Mouse (Mus musculus): ENCODE results near the gene Ahcyl2.
"Not testable (repeated sequence)": the region's sequence is repeated elsewhere in the genome, so short reads cannot be mapped to it uniquely, and the experiment has no call there.

Ahcyl2 gene

DNA sequence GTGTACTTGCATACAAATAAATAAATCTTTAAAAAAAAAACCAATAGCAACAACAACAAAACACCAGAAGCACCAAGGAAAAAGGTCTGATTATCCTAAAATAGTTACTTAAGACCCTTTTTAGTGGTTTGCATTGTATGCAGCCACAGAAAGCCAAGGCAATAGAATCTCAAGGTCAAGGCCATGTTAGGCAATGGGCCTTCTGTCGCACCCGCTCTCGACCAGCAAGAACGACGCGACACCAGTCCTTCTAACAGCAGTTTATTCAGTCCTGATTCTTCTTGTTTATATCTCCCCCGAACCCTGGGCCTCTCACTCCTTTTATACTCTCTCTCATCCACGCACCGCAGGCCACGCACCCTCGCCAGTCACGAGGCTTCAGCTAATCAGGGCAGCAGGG lies 48.6 kb downstream of the Ahcyl2 start:
- not testable (repeated sequence) for DNase-seq

DNA sequence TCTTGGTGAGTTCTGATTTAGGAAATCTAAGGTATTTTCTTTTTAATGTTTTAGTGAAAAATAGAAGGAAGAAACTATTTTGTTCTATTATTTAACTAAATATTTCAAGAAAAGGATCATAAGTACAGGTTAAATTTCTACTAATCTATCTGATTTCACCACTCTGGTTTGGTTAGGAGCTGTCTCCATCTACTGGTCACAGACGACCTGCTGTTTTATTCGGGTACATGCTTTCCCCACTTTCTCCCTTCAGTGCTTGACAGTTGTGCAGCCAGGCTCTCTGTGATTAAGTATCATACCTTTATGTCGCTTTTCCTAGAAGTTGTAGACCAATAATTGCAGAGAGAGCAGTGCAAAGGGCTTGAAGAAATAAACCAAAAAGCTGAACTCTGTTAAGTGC lies 51.5 kb downstream of the Ahcyl2 start:
- DNase-seq = peak; percentile 54

DNA sequence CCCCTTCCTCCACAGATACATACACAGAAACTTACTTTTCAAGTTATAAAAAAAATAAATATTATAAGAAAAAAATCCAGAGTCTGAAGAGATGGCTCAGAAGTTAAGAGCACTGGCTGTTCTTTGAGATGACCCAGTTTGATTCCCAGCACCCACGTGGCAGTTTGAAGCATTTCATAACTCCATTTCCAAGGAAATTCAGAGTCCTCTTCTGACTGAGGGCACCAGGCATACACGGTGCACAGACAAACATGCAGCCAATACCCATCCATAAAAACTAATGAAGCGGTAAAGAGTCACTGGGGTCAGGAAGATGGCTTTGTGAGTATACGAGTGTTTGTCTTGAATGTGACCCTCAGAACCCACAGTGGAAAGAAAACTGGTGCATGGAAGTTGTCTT lies 52.5 kb downstream of the Ahcyl2 start:
- DNase-seq = no peak

DNA sequence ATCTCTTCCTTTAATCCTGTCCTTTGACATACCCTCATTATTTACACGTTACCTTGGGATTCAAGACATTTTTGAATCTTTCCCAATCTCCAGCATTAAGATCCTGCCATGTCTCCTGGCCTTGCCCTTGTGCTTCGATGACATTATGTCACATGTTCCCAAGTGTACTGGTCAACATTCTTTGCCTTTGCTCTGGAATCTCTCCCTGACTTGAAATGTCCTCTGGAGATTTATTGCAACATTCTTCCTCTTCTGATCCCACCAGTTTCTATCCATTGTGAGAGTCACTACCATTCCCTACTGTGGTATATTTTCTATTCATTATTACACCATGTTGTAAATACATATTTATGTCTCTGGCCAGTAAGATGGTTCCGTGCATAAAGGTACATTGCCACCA lies 53.1 kb downstream of the Ahcyl2 start:
- no peak for DNase-seq

DNA sequence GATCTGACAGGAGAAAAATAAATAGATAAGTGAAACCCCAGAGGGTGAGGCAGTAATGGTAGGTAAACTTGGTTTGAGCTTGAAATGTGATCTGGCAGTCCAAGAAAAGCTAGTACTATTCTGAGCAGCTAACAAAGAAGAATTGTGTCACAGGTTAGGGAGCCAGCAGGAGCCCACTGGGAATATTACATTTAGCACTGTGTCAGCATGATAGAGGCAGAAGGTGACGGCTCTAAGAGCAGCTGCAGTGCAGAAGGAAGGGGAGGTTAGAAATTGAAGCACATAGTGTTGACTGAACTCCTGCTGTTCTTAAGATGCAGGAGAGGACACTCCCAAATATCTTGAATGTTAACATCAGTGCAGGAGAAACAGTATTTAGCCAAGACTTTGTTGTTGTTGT lies 54.0 kb downstream of the Ahcyl2 start:
- DNase-seq = no peak

DNA sequence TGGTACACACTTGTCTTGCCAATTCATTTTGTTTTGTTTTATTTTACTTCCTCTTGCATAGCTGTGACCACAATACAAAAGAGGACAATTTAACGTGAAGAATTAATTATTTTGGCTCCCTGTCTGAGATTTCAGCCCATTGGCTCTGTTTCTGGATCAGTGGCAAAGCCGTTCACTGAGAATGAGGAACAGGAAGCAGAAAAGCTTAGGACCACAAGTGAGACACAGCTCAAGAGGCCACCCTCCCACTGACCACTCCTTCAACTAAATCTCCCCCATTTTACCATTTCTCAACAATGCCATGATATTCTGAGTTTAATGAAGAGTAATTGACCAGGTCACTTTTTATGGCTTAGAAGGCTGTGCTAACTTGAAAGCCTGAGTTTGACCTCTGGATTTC lies 57.5 kb downstream of the Ahcyl2 start:
- DNase-seq = no peak

DNA sequence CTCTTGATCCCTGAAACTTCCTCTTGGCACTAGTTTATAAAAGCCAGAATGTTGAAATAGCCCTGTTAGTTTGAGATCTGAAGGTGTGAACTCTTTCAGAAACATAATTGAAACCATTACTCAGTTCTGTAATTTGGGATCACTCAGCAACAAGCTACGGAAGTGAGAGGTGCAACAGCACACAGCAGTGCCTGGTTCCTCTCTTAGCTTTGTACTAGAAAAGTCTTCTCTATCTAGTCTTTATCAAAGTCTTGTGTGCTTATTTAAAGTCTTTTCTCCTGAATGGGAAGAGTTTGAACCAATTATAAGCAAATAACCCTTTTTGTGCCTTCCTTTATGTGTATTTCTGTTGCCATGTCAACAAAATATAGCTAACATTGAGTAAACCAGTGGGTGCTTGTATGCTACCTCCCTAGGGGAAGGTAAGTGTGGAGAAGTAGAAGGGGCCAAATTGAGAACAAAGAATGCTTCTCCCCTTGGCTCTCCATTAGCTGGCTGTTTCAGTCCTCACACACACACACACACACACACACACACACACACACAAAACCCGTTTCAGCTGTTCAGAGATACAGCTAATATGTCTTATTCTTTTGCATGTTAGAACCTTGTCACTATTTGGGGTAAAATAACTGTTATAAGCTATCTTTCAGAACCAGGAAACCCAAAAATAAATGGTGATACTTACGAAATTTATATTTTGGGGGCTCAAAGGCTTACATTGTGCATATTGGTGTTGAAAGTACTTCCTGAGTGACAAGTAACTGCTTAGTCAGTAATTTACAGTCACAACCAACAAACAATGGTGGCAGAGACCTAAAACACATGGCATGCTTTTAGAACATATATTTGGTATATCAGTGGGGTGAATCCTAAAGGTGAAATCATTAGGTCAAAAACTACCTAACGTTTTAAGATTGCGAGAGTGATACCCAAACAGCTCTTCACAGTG lies 59.8 kb downstream of the Ahcyl2 start:
- DNase-seq = no peak

DNA sequence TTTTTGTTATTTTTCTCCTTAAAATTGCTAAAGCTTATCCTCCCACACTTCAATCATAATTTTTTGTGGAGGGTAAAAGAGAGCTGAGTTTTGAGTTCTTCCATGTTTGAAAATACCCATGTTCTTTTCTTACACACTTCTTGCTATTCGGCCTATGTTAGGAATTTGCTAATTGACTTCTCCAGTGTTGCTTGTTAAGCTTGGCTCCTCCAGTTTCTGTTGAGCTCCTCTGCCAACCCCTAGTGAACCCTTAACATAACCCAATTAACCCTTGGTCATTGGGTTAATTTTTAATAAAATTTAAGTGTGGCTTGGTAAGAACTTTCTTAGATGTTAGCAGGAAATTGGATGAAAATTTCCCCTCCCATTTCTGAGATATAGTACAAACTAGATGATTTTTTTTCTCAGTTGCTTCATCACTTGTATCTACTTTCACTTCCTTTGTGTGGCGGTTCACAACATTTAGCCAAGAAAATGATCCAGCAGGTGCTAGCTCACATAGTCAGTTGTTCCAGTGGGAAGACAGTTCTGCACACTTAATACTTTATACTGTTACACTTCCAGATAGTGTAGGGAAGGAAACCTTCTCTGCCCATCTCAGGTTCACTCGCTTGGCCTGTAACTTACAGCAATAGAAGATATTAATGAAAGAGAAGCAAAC lies 60.9 kb downstream of the Ahcyl2 start:
- no peak for DNase-seq

DNA sequence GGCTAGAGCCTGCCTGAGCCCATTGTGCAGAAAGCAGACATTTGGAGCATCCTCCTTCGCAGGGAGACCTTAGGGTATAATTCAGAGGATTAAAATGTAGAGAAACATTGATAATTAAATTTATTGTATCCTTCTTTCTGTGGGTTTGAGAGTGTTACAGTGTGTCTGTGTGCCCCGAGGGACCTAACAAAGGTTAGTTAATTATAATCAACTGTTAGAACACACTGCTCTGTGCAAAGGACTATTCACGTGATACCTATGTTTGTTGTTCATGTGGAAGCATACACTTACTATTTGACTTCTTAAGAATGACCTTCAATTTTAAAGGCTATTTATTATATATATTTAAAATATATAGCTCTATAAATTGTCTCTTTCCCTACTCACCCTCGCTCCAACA lies 64.5 kb downstream of the Ahcyl2 start:
- DNase-seq = no peak

DNA sequence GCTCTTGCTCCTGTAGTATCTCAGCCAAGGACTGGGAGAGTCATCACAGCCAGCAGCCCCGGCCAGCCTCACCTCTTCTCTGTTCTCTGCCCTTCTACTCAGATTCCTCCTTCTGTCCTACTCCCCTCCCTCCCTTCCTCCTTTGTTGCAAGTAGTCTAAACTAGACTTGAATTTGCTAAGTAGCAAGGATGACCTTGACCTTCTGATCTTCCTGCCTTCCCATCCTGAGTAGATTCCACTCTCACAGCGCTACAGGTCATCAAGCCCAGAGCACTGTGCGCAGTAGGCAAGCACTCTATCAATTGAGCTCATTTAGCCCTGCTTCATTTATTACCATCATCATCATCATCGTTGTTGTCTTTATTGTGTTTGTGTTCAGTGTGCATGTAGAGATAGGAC lies 65.3 kb downstream of the Ahcyl2 start:
- no peak for DNase-seq

DNA sequence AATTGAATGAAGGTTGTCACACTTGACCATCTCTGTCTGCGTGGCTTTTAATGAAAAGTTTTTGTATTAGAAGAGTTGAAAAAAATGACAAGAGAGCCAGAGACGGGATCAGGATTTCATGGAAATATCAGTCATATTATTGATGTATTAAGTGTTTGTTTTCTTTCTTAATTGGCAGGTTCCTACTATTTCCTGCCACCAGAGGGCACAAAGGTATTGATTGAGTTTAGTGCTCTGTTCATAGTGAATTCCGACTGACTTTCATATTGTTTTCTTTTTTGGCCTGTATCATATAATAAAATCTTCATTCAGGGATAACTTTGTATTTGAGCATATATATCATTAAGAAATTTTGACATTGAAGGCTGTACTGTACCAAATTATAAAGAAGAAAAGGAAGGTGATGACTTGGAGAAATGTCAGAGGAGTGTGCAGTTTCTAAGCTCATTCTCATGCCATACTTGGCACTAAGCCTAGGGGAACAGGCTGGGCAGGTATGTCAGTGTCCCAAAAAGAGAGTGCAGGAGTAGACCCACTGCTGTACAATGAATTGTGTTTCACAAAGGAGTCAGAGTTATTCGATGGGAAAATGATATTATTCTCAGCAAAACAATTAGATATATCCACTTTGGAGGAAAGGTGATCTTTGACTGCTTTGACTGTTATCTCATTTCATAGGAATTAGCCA lies 65.9 kb downstream of the Ahcyl2 start:
- peak; percentile 40 for DNase-seq

DNA sequence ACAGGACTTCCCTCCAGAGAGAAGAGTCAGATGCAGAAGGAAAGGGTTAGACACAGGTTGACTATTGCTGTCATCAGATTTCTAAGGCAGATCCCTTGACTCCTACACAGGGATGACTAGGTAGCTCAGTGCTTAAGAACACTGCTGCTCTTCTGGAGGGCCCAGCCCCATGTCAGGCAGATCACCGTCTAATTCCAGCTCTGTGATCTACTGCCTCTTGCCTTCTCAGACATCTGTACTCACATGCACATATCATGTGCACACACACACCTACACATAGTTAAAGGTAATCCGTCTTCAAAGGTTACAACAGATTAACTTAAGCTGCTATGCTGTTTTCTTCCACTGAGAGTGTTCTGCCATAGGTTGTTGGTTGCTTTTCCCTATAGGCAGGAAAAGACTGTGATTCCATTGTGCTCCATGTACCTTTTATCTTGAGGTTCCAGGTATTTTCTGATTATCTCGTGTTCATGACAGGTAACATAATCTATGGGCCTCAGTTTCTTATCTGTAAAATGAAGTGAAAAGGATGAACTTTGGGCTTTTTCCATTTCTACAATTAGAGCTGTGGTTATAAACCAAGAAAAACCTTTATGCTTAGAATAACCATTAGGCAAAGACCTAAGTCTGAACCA lies 67.8 kb downstream of the Ahcyl2 start:
- DNase-seq = no peak

DNA sequence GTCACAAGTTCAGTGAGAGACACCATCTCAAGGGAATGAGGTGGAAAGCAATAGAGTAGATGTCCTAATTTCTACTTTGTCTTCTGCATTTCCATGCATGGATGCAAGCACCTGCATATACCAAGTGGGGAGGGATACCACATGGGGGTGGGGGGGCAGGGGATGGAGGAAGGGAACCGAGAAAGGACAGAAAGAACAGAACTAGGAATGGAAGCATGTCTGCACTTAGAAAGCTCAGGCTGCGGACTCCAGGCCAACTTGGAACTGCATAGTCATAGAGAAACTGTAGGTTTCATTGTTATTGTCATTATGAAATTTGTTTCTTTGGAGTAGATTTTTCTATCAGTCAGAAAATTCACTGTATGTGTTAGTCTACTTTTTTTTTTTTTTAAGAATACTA lies 69.8 kb downstream of the Ahcyl2 start:
- DNase-seq = no peak

DNA sequence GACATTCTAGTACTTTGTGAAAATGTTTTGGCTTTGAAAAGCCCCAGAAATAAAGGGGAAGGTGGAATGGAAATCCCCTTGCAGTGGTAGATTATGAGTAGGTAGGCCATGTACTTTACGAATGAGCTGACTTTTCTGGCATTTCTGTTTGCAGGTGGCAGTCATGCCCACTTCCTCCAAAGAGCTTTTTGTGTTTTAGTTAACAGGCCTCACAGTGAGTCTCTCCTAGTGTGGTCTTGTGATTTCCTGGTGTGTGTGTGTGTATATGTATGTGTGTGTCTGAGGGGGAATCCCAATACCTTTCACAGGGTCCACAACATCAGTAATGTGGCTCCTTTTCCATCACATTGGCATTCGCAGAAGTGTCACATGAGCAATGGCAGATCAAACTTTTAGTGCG lies 70.7 kb downstream of the Ahcyl2 start:
- no peak for DNase-seq

DNA sequence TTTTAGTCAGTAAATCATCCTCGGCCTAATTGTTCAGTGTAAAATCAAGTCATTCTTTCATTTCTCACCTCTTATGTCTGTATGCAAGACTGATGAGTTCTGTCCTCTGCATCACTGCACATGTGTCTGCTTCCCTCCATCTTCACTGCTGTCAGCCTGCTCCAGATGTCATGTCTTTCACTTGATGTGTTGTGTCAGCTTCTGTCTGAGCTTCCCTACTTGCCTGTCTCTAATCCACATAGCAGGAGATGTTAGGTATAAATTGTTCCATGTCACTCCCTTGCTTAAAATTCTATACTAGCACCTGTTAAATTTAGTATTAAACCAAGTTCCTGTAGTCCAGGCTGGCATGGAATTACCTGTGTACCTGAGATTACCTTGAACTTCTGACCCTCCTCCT lies 72.2 kb downstream of the Ahcyl2 start:
- DNase-seq = no peak

DNA sequence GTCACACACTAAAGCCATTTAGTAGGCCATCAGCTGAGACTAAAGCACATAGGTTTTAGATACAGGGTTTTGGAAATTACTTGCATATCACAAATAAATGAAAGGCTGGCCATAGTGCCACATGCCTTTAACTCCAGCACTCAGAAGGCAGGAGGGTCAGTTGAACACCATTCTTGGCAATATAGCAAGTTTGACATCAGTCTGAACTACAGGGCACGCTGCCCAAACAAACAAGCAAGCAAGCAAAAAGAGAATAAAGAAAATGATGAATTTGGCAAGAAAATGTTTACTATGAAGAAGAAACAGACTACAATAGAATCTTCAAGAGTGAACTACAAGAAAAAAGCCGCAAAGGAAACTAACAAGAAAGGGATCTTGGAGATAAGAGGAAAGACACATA lies 73.7 kb downstream of the Ahcyl2 start:
- peak; percentile 47 for DNase-seq

DNA sequence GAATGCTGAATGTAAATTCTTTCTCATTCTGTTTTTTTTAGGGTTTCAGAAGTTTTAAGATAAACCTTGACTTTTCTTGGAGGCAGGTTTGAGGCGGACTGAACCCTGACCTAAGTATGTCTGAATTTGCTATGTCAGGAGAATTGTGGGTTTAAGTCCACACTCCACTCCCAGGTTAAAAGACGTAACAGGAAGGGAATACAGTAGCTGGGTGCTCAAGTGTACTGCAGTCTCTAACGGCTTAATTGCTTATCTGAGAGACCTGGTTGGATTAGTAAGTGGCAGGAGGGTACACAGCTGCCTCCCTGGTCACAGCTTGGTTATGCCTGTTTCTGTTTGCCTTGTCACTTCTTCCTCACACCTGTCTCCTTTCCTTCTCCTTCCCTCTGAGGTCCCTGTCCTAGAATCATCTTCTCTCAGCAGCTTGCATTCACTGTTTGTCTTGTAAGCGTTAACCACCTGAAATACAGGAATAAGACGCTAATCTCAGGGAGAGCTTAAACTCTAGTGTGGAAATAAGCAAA lies 79.9 kb downstream of the Ahcyl2 start:
- no peak for DNase-seq

DNA sequence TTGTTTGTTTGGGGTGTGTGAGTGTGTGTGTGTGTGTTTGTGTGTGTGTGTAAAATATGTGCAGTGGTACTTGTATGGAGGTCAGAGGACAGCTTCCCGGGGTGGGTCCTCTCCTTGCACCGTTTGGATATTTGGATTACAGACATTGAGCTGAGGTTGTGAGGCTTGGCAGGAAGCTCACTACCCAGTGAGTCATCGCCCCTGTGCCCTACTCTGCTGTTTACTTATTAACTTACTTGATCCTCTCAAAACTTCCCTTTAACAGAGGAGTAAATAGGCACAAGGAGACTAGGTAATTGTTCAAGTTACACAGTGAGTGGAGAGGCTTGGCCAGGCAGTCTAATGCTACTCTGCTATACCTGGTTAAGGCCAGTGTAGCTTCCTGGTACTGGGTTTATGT lies 81.0 kb downstream of the Ahcyl2 start:
- DNase-seq = peak; percentile 55

DNA sequence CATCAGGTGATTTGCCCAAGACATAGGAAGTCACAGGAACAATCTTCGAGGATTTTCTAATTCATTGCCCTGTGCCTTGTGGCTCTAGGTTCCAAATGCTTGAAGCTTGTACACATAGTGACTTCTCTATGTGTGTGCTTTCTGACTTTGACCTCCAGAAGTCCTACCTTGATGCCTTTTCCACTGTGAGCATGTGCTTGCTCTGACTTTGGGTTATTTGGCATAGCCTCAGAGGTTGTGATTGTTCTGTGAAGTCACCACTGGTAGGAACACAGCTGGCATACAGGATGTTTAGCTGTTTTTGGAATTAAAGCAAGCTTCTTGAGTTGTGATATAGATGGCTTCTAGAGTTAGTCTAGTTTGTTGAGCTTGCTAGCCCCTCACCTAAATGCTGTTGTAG lies 82.3 kb downstream of the Ahcyl2 start:
- DNase-seq = no peak

DNA sequence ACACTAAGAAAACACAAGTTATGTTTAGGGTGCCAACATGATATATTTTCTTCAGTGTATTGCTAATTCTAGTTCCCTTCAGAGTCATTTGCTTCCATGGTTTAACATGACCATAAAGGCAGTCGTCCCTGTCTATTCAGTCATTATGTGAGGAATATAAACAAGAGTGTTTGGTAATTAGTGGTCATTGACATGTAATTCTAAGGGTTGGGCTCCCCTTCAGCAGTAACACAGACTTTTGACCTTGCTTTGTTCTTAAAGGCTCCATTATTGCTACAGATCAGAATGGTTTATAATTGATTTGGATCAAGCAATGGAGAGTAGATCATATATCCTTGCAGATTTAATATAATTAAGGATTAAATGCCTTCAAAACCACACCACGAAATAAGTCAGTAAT lies 82.9 kb downstream of the Ahcyl2 start:
- no peak for DNase-seq

DNA sequence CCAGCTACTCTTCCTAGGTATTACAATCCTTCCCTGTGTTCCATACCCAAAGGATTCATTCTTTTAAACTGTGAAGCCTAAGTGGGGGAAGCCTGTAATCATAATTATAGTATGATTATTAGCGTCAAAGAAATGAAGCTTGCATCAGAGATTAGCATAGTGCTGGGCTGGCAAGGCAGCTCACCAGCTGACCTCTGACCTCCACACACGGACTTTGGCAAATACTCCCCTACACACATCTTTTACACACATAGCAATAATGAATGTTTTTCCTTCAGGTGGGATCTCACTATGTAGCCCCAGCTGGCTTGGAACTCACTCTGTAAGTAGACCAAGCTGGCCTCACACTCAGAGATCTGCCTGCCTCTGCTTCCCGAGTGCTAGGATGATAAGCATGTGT lies 84.1 kb downstream of the Ahcyl2 start:
- no peak for DNase-seq

DNA sequence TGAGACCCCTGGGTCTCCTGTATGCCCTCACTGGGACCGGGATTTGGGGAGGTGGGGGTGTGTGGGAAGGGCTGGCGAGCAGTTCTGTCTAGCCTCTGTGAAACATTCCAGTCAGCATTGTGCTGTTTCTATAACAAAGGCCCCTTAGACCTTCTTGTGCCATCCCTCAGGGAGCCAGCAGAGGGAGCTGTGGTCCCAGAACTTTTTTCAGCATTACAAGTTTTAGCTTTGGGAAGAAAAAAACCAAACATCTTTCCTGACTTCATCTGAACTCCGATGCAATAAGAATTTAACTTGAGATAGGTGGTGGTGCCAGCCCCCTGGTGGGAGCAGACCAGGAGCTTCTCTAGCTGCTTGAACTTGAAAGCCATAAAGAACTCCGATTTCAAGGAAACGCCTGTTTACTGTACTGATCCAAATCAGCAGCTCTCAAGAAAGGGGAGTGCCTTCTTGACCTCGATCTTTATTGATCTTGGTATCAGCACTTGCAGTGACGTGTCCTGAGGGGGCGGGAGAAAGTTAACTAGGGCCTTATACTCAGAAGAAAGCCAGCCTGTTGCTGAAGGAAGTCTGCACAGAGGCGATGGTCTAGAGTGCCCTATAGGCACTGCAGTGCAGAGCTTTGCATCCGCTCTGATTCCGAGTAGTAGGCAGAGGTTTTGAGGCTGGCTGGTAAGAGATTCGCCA lies 85.5 kb downstream of the Ahcyl2 start:
- peak; percentile 88 for DNase-seq

Data from kidney, postnatal 10 days (tissue).